Mouse (Mus musculus) liver, postnatal 0 days (tissue): Measurements from ENCODE around the gene Gm1123.

Source experiments
- CTCF ChIP-seq: sonication (generic); IDR thresholded peaks from 2 replicates; pipeline ENCODE4 v1.5.1; 2016; ENCODE audit warnings: antibody characterized with exemption, low read depth
- EP300 ChIP-seq: IDR thresholded peaks from 2 replicates; pipeline ENCODE4 v1.6.1; 2016; ENCODE audit warnings: antibody characterized with exemption, low read depth, mild to moderate bottlenecking

GRCm38 (mm10) chr9:99016759-99017158 lies 18.8 kb downstream of the Gm1123 start:
- TF ChIP-seq CTCF (no peak), EP300 (no peak)
